Mouse (Mus musculus) erythroblast, embryonic 14.5 days (primary cell): ENCODE data around the gene Dab1.

Experiments
- GATA1 ChIP-seq: IDR thresholded peaks from 2 replicates; pipeline ENCODE4 v1.6.1; 2012; ENCODE audit warnings: low read length, inconsistent platforms, mixed read lengths
- TAL1 ChIP-seq: IDR thresholded peaks from 3 replicates; pipeline ENCODE4 v1.6.1; 2012; ENCODE audit warnings: low read length, inconsistent platforms, mixed read lengths

- TF ChIP-seq TAL1 (no peak), GATA1 (no peak)
Observed at GRCm38 (mm10) chr4:104501245-104501644, 882.1 kb downstream of the Dab1 start.
